ENCODE assay signal across 19 mouse cellular contexts in the genomic region with DNA sequence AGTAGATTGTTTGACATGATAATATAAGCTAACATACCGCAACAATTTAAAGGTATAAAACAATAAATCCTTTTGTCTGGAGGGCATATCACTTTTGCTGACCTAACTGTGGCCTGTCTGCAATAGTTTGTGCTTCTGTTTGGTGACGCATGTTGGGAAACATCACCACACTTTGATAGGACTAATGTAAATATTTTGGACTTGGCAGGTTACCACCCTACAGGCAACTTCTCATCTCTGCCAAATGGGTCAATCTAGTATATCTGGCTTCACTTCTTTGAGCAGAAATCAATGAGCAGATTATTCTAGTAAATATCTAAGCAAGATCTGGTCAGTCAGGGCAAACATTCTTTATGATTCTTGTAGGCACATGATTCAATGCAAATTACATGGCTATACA.
DNase-seq lines count a peak whose midpoint lies in the region; ATAC-seq and TF ChIP-seq lines count a peak whose summit lies in the region.
"Had no signal": no experiment of that assay in that cellular context is flagged by ENCODE, and none has a peak within 500 bp of the region (broad histone marks: within the 10 kb centered on the region; RNA-seq: fewer than 3 reads in every experiment).

No protein-coding gene starts in this region.

- no peaks in the 10 kb centered on the region for H3K79me2 ChIP-seq in liver, adult 2 months (ENCODE audit: control insufficient read depth, insufficient read depth, low read length)

- H3K4me1 ChIP-seq in liver, adult 2 months (ENCODE audit: control insufficient read depth, insufficient read depth, low read length) = no peaks in the 10 kb centered on the region; the same call in 1 of the 2 replicates
- H3K4me1 ChIP-seq in liver, embryonic 11.5 days (replicated peaks; ENCODE audit: control insufficient read depth, insufficient read depth, low read length) = no peaks in the 10 kb centered on the region
- H3K4me1 ChIP-seq in liver, postnatal 0 days (ENCODE audit: insufficient read depth) = no peaks in the 10 kb centered on the region

- H3K9ac ChIP-seq in liver, adult 2 months (ENCODE audit: low read depth, low read length) = no peak overlapping the region
- no peak overlapping the region for H3K9ac ChIP-seq in liver, embryonic 11.5 days (ENCODE audit: low read depth, low read length)
- H3K9ac ChIP-seq in liver, postnatal 0 days (replicated peaks) = no peak overlapping the region

- no peak overlapping the region for H3K4me3 ChIP-seq in liver, adult 2 months (ENCODE audit: insufficient read depth, low read depth, low read length)
- no peak overlapping the region for H3K4me3 ChIP-seq in liver, embryonic 11.5 days (ENCODE audit: low read depth, low read length)
- H3K4me3 ChIP-seq in liver, postnatal 0 days (ENCODE audit: low read depth, low read length) = no peak overlapping the region

- no peak for ATAC-seq in liver, embryonic 11.5 days (replicated peaks; ENCODE audit: low FRiP score)
- peak; percentile 77 for ATAC-seq in liver, postnatal 0 days
- ATAC-seq: activated CD4-positive, CD25-positive, alpha-beta regulatory T cell, adult 4 months; CD4-positive, CD25-positive, alpha-beta regulatory T cell, adult 4 months; Patski had no signal

- no peak overlapping the region for H3K27ac ChIP-seq in liver, adult 2 months (replicated peaks; ENCODE audit: insufficient read depth, low read depth, low read length)
- H3K27ac ChIP-seq in liver, embryonic 11.5 days (ENCODE audit: low read depth, low read length) = no peak overlapping the region
- H3K27ac ChIP-seq in liver, postnatal 0 days (ENCODE audit: low read depth) = no peak overlapping the region

- 25% methylated on average over 2 of the region's 2 CpGs for WGBS in liver, adult 2 months
- WGBS in liver, embryonic 11.5 days = 75% methylated on average over 2 of the region's 2 CpGs
- 66% methylated on average over 2 of the region's 2 CpGs for WGBS in liver, postnatal 0 days (ENCODE audit: insufficient replicate concordance)

- no peak overlapping the region for H3K4me2 ChIP-seq in liver, embryonic 11.5 days
- no peak overlapping the region for H3K4me2 ChIP-seq in liver, postnatal 0 days (ENCODE audit: low read depth, low read length)

- peak; percentile 78 for DNase-seq in liver, adult 2 months (ENCODE audit: extremely low read depth, low read depth, low spot score)
- DNase-seq in liver, embryonic 11.5 days (ENCODE audit: low spot score) = no peak
- DNase-seq in liver, postnatal 0 days = no peak
- no peak for DNase-seq in liver
- DNase-seq: adrenal gland, adult 2 months; adrenal gland, adult 8-10 months; adrenal gland, postnatal 10 days; adrenal gland, postnatal 14 days; adrenal gland, postnatal 25 days; adrenal gland, postnatal 36 days; B cell, adult 2 months; cerebellum, adult 11 months; cerebellum, adult 11-12 months; cerebellum, adult 18-20 months had no signal

- no peak for TF ChIP-seq POLR2A in liver, adult 2 months (IDR thresholded peaks at IDR 0.05; ENCODE audit: extremely low read depth, insufficient read depth, low read length)

- H3K36me3 ChIP-seq in liver, adult 2 months (ENCODE audit: control insufficient read depth, insufficient read depth, low read length) = no peaks in the 10 kb centered on the region
- no peaks in the 10 kb centered on the region for H3K36me3 ChIP-seq in liver, embryonic 11.5 days (ENCODE audit: control insufficient read depth, insufficient read depth, low read length)
- H3K36me3 ChIP-seq in liver, postnatal 0 days (replicated peaks; ENCODE audit: insufficient read depth, low read length) = no peaks in the 10 kb centered on the region
- H3K36me3 ChIP-seq: G1E had no signal

- TF ChIP-seq CTCF in liver, adult 2 months (IDR thresholded peaks at IDR 0.05; ENCODE audit: low read depth, low read length) = no peak
- no peak for TF ChIP-seq CTCF in liver, postnatal 0 days (IDR thresholded peaks at IDR 0.05; ENCODE audit: low read depth)

- no peaks in the 10 kb centered on the region for H3K27me3 ChIP-seq in liver, adult 2 months (ENCODE audit: control insufficient read depth, insufficient read depth, low read length)
- H3K27me3 ChIP-seq in liver, embryonic 11.5 days (replicated peaks; ENCODE audit: control insufficient read depth, insufficient read depth, low read length) = no peaks in the 10 kb centered on the region
- H3K27me3 ChIP-seq in liver, postnatal 0 days (ENCODE audit: insufficient read depth, low read length) = no peaks in the 10 kb centered on the region
- H3K27me3 ChIP-seq: CH12.LX, Patski had no signal

- H3K9me3 ChIP-seq in liver, embryonic 11.5 days (ENCODE audit: control insufficient read depth, low read length) = no peaks in the 10 kb centered on the region
- no peaks in the 10 kb centered on the region for H3K9me3 ChIP-seq in liver, postnatal 0 days (ENCODE audit: low read length)
- H3K9me3 ChIP-seq: G1E had no signal

- TF ChIP-seq EP300 in liver, postnatal 0 days (IDR thresholded peaks at IDR 0.05; ENCODE audit: low read depth) = no peak
